Mouse (Mus musculus): ENCODE measurements around the gene Tfcp2.

DNA sequence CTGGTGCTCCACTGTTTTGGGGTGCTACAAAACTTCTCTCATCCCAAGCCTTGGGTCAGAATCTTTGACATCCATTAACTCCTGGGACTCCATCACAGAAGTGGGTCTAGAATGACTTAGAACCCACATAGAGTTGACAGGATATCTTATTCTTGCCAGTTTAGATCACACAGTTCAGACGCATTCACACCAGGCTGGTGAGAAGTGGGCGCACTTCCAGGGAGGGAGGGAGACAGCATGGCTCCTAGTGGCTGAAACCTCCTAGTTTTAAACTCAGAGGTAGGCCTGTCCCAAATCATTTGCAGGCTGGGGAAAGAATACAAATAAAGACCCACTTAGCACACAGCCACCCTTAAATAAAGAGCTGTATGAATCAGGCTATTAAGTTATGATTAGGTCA, 22.6 kb upstream of the Tfcp2 start:
- TF ChIP-seq EP300 (IDR thresholded peaks at IDR 0.05; ENCODE audit: low read depth) (no peak), CTCF (IDR thresholded peaks at IDR 0.05; ENCODE audit: low read depth) (no peak)

Measured in heart, postnatal 0 days (tissue).